Mouse (Mus musculus): ENCODE measurements around the gene Plekha5. TPM values are rescaled to one million over a fixed set of nuclear protein-coding genes. Genes with fewer than 3 reads are reported as not detected.

Gene Plekha5
- total RNA-seq, 1 experiment from 2014 or later: 30.1 TPM

DNA sequence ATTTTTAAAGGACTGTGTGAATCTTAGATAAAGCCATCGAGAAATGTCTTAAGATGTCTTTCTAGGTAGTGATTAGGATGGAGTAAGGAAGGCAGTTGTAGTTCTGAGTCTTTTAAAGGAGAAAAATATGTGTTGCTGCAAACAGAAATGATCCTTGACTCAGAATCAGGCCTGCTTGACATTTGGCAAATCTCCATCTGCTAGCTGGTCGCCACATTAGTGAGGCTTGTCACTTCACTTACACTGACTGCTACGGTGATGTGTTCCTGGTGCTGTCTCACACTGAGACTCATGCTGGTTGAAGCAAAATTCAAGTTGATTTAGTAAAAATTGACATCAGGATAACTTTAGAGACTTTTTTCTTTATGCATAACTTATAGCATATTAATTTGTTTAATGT lies 32.0 kb downstream of the Plekha5 start:
- DNase-seq: no peak

DNA sequence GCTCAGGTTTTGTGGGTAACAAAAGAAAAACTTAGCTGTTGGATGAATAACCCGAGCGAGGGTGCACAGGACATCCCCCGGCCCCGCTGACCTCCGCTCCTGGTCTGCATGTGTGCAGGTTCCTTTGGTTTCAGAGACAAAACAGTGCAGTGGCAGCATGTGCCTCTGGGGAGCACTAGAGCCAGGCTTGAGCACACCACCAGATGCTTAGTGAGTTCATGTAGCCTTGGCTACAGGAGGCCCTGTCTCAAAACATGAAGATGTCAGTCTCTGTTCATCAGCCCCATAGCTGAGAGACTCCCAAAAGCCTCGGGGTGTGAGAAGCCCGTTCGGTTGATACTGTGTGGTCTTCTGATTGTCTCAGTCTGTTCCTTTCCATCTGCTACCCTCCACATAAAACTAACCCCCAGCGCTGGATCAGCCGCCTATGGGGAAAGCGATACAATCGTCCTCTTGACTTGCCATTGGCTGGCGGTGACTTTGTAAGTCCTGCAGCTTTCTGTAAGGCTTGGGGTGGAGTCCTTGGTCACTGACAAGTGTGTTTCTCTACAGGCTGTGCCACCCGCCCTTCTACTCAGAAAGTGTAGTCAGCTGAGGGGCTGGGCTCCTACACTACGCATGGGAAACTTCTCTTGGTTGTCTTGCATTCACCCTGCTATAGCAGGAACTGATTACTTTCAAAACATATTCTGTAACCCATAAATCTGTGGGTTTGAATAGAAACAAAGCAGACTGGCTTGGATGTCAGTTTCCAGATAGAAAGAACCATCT lies 32.7 kb downstream of the Plekha5 start:
- DNase-seq: no peak

DNA sequence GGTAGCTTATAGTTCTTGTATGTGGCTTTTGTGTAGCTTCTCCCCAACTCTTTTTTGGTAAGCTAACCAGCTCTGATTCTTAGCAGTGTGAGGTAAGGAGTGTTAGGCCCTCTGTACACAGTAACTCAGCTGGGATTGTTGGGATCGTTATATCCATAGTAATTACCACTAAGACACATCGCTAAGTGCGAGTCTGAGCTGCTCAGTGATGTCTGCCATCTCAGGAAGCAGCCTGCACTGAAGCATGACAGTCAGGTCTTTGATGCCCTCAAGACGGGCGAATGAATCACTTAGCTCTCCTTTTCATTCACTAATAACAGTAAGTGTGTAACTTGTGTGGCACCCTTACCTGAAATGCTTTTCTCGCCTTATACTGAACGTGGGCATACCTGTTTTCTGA lies 36.5 kb downstream of the Plekha5 start:
- DNase-seq: no peak

DNA sequence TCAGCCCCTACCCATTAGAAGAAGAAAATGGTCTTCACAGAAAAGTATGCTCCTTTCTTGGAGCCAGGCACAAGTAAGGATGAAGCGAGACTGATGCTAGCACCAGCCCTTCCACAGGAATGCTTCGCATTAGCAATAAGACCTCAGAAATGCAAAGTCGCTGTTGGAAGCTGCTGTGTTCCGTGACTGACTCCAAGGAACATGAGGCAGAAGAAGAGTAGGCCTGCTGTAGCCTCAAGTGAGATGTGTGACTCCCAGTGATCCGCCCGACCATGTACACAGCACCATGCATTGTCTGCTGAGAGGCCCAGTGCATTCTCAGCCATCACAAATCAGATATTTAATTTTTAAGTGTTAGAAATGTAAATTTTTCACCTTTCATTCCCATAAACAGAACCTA lies 41.0 kb downstream of the Plekha5 start:
- no peak for DNase-seq

DNA sequence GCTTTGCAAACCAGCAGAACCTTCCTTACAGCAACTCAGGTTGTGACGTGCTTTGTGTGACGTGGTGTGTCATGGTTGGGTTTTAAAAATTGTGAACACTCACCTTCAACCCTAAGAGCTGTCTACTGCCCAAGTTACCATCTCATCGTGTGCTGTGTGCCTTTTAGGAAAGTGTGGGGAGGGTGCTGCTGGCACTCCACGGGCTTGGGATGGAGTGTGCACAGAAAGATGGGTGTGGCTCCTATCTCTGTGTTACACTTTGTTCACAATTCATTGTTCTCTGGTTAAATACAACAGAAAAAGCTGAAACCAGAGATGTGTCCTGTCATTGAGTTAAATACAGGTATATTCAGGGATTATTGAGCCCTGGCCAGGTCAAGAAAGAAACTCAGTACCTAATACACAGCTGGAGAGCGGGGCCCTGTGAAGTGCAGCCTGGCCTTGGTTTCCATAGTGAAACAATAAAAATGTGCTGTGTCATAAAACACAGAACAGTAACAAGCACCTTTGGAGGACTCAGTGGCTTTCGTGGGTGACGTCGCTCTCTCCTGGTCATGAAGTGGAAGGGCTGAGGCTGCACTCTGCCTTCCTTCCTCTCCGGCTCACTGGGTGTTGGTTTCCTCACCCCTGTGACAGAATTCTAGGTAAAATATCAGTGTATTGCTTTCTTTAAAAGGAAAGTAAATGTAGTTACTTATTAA lies 42.2 kb downstream of the Plekha5 start:
- DNase-seq: peak; percentile 64

DNA sequence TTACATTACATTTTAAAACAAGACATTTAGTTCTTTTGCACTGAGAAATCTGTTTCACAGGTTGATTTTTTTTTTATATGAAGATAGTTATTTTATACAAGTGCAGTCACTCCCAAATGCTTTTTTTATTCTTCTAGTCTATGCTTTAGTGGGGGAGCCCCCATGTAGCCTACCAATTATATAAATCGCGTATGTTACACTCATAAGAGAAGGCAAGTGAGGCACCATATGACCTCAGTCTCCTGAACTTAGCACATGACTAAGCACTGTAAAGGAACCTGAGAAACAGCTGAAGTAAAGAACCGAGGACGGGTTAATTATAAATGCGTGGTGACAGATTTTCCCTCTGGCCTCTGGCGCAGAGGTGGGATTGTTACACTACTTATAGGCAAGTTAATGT lies 43.0 kb downstream of the Plekha5 start:
- DNase-seq: no peak

DNA sequence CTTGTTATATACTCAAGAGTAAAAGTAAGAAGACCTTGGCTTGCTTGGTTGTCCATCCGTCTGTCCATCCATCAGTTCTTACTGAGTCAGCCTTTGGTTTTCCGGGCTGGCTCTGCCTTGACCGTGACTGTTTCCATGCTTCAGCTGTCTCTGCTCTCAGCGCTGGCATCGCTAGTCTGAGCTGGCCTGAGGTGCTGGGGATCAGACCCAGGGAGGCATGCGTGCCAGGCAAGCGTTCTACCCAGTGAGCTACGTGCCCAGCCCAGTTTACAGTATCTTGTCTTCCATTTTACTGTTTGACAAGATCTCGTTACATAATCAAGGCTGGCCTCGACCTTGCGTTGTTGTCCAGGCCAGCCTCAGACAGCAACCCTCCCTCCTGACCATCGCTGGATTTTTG lies 44.0 kb downstream of the Plekha5 start:
- peak; percentile 39 for DNase-seq

DNA sequence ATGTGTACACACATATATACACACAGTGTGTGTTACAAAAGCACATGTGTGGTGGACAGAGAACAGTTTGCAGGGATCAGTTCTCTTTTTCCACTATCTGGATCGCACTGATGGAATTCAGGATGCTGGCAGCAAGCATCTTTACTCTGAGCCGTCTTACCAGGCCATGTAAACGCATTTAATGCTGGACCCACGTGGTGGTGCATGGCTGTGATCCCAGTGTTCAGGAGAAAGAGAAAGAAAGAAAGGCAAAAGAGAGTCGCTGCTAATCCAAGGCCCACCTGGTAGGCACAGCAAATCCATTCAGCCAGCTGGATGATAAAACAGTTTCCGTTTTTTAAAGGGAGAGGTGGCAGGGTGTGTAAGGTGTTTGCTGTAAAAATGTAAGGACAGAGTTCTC lies 45.9 kb downstream of the Plekha5 start:
- no peak for DNase-seq

DNA sequence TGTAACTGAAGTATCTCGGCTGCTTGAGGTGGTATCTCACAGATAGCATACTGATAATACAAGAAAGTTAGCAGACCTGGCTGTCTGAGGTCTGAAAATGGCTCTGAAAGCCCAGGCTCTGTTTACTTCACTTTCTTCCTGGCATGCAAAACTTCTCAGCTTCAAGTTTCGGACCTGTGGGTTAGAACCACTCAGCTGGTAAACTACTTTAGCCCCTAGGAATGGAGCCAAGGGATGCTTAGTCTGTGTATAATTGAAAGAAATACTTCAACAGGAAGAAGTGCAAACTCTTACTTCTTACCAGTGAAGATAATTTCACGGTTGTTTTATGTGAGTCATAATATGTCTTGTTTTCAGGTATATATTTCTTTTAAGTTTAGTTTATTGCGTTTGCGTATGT lies 47.9 kb downstream of the Plekha5 start:
- DNase-seq: no peak

DNA sequence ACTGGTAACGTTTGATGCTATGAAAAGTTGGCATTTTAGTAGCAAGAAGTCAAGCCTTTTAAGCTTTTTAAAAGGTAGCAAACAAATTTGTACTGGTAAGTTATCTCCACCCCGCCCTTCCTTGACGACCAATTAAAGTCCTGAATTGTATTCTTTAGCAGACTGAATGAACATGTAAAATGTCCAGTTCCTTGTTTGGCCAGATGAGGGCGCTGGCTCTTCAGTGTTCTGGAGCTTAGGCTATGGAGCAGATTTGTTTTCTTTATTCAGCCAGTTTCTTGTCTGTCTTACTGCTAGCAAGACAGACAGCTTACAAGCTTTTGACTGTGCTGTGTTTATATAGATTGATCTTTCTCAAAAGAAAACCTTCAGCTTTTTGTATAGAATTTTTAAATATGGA lies 48.5 kb downstream of the Plekha5 start:
- peak; percentile 76 for DNase-seq

DNA sequence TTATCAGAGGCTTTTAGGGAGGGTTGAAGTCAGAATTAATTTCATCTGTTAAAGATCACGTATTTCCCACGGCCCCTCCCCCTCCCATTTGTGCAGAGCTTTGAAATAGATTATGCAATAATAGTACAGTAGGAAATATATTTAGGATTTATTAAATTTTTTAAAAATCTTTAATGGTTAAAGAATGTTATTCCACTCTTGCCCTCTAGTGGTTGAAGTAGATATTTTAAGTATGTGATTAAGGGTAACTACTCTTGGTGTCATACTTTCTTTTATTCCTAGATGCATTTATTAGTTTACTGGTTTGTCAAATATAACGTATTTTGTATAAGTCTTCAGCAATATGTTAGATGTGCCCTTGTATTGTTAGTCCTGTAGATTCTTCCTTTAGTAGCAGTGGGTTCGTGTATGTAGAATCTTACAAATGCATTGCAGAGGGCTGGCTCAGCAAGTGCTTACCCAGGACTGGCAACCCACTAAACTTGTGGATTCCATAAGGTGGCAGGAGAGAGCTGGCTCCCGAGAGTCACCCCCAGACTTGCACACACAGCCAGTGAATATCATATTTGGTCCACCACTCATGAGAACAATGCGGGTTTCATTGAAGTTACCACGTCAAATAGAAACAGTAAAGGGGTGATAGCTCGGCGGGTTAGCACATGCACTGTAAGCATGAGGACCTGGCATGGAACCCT lies 51.7 kb downstream of the Plekha5 start:
- DNase-seq: no peak

DNA sequence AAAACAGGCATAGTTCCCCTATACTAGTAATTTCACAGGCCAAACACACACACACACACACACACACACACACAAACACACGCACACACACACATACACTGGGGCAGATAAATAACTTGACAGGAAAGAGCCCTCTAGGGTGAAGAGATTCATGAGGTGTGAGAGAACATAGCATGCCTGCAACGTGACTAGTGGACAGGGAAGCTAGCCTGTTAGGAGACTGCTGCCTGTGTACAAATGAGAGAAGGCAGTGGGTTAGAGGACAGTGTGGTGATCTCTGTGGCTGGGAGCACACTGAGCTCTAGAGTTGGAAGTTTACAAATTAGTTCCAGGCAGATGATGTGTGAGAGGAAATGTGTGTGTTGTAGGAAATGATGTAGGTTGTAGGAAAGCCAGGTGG lies 53.1 kb downstream of the Plekha5 start:
- no peak for DNase-seq

DNA sequence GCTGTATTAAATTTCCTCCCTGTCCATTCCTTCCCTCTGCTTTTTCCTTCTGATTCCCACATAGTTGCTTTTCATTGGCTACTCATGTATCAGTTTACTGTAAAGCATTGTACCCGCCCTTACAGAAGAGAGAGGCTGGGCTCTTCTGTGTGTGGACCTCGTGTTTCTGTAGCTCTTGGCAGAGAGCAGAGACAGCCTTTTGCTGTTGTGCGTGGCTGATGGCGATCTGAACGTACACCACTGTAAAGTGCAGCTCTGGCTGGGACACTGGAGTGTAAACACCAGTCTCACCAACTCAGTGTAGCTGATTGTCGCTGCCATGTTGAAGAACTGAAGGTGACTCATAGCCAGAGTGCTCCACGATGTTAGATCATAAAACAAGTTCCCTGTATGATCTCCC lies 54.2 kb downstream of the Plekha5 start:
- no peak for DNase-seq

DNA sequence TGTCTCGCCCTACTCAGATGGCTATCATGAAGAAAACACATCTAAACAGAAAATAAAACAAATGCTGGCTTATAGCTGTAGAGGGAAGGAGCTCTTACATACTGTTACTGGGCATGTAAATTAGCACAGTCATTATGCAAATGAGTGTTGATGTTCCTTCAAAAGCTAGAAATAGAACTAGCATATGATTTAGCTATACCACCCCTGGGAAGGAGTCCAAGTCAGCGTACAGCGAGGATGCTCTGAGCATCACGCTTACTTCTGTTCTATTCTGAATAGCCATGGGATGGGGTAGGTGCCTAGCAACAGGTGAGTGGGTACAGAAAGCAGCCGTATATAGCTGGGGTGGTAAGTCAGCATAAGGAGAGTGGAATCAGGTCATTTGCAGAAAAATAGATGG lies 55.1 kb downstream of the Plekha5 start:
- no peak for DNase-seq

DNA sequence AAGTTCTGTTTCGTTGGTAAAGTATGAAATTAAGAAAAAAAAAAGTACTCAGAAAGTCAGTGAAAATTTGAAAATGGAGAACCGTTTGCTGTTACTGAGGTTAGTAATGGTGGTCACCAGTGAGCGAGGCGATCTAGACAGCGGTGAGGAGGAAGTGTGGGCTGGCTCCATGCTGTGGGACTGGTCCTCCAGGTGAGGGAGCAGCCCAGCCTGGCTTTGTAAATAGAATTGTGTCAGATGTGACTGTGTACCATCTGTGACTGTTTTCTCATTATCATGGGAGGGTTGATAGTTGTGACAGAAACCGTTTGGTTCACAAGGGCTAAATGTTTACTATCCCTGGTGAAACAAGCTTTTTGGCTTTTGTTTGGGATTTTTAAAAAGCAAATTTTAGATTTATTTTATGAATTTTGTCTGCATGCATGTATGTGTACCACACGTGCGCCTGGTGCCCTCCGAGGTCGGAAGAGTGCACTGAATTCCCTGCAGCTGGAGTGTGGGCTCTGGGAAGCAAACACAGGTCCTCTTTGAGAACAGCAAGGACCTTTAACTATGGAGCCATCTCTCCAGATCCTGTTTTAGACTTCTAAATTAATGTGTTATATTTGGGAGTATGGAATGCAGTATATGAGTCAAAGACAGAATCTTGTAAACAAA lies 56.7 kb downstream of the Plekha5 start:
- DNase-seq: no peak

DNA sequence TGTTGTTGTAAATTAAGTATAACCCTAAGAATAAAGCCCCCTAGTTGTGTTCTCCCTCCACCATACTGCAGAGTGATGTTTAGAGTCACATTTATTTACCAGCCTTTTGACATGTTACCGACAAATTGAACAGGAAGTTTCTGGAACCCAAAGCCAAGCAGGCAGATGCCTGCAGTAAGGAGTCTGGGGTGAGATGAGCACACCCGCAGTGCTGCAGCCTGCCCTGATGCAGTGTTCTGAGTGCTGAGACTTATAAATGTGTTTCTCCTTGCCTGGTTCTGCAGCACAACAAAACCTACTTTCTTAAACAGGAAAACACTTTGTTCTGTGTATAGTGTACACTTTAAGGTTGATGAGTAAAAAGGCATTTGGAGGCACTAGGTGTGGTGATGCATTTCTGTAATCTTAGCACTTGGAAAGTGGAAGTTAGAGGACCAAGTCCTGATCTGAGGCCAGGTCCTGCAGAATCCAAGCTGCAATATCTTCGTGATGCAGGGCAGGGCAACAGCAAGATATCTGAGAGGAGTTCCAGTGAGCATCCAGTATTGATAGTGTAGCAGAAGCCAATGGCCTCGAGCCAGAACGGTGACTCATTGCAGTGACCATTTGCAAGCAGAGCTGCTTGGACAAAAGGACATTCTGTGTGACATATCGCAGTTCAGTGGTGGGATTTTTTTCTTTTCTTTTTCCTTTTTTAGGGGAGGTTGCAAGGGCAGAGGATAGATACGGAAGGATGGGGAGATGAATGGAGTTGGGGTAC lies 58.0 kb downstream of the Plekha5 start:
- DNase-seq: peak; percentile 90

DNA sequence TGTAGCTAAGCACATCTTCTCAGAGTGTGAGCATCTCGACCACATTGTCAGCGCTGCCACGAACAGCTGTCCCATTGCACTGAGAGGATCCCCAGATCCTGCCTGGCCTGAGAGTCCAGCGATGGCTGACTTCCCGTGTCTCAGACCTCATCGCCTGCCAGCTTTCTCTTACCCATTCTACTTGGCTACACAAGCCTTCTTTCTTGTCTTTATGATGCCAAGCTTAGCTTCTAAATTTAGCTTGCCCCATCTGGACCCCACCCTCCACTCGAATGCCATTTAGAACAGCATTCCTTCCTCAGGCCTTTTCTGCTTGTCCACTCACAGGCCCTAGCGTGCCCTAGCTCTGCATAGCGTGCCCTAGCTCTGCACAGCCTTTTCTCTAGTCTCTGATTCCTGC lies 60.3 kb downstream of the Plekha5 start:
- no peak for DNase-seq

DNA sequence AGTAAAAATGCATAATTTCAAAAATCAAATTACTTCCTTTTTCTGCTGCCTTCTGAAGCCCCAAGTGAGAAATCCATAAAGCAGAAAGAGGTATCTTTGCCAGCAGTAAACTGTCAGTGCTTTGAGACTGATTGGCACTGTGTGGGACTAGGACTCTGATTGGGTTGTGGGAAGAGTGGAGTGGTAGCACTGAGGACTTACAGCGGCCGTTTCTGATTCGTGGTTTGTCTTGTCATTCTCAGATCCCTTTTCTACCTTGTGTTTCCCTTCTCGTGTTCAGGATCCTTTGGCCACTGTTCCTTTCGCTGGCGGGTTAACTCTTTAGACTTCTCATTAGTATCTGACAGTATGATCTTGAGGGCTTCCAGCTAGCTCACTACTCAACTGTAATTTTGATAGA lies 61.8 kb downstream of the Plekha5 start:
- DNase-seq: no peak

DNA sequence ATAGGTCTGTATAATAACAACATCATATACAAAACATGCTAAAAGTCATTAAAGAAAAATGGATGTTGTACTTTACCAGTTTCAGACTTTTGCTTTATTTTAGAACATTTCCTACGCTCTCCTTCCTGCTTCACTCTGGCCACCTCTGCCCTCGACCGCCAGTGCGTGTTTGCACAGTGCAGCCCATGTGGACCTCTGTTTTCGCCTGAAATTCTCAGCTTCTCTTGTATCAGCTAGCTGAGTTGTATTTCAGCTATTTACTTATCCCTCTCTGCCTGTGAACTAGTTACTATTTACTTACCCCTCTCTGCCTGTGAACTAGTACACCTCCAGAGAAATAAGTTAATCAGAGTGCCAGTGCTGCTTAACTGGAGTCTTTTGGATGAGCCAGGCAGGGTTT lies 62.8 kb downstream of the Plekha5 start:
- no peak for DNase-seq

DNA sequence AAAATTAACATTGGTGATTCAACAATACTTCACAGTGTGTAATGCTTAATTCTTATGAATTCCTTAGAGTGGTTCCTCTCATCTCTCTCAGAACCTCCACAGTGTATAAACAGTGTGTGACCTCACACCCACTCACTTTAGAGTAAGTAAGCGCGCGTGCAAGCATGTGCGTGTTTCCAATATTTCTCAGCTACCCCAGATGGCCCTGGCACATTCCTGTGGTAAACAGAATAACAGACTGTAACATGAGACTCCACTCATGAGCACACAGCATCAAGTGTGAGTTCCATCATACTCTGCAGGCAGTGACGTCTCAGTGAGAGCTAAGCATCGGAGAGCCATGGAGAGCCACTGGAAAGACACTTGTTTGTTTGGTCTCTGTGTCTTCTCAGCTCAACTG lies 63.6 kb downstream of the Plekha5 start:
- no peak for DNase-seq

DNA sequence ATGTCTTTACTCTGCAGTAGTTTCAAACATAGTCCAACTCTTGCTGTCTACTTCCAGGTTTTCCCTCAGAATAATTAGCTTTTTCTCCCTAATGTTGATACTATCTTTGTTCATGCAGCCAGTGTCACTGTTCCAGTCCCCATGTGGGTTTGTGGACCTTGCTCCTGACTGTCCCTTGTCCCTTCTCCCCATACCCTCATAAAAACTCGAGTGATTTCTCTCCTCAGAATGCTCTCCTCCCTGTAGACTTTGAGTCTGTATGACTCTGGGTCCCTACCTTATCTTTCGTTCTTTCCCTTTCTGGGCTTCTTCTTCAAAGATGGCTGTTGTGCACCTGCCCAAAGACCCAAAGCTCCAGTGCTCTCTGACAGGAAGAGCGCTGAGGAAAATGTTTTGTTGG lies 64.8 kb downstream of the Plekha5 start:
- DNase-seq: no peak

DNA sequence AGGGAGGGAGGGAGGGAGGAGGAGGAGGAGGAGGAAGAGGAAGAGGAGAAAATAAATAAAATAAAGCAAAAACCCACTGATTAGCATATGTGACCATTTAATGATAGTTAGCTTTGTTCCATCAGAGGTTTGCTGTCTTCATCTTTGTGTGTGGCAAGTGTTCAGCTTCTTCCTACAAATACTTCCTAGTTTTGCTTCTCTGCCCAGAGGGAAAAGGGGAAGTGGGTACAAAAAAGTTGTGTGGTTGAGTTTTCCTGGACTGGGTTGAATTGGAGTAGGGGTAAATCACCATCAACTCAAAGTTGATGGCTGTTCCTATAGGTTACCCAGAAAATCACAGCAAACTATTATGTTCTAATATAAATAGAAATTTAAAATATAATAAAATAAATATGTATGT lies 65.7 kb downstream of the Plekha5 start:
- DNase-seq: no peak

All from adrenal gland, postnatal 14 days (tissue).